Mouse (Mus musculus): Measurements from ENCODE around the gene Tff2. TPM values are rescaled to one million over a fixed set of nuclear protein-coding genes. Genes with fewer than 3 reads are reported as not detected.

Tff2 gene
- not detected in 2 replicates for polyA plus RNA-seq (2016; fragmentation: Nextera tagmentation; extraction: Ambion mirVana)

- Histone ChIP-seq H3K9ac (replicated peaks) (no peak within 1 kb of the TSS), H3K27ac (no peak within 1 kb of the TSS), H3K36me3 (no peaks in the 10 kb centered on the region), H3K4me2 (no peak within 1 kb of the TSS), H3K4me1 (replicated peaks) (no peaks in the 10 kb centered on the region), H3K9me3 (0 out of 2 replicates have a peak, but pooled peaks cover 5% of the 10 kb centered on the region), H3K4me3 (replicated peaks) (no peak within 1 kb of the TSS), H3K27me3 (peaks cover 8% of the 10 kb centered on the region; the same call in 1 of the 2 replicates)
- no peak for ATAC-seq (ENCODE audit: insufficient number of reproducible peaks, insufficient read depth, low FRiP score, low TSS enrichment, low read depth)
- WGBS, result 68% methylated on average over 15 of the region's 15 CpGs
These were observed at the start of gene Tff2 for GRCm38 (mm10) chr17:31144040-31145037. Gene Tff2, minus strand, starts transcription at chr17:31144282.

DNA sequence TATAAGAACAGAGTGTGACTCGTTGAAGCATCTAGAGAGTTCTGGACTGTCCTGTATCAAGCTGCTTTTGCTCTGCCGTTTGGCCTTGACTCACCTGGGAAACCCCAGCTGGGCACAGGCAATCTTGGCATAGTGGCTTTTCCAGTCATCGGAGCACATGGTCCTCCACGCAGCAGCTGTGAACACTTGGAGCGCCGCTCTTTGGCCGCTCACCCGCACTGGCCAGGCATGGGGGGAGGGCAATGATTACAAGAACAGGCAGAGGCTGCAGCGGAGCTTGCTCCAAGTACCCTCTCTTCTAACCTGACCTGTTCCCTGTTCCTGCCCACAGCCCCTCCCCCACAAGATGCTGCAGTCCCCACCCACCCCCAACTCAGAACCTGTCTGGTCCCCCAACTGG is 49.3 kb upstream of the Tff2 start:
- H3K4me1 ChIP-seq (replicated peaks), result no peaks in the 10 kb centered on the region
- no peak overlapping the region for H3K4me2 ChIP-seq
- no peak overlapping the region for H3K9ac ChIP-seq (replicated peaks)
- WGBS, result 75% methylated on average over 9 of the region's 9 CpGs
- no peak overlapping the region for H3K27ac ChIP-seq
- H3K9me3 ChIP-seq, result no peaks in the 10 kb centered on the region
- ATAC-seq (ENCODE audit: insufficient number of reproducible peaks, insufficient read depth, low FRiP score, low TSS enrichment, low read depth), result no peak
- 0 out of 2 replicates have a peak, but pooled peaks cover 10% of the 10 kb centered on the region for H3K27me3 ChIP-seq
- H3K4me3 ChIP-seq (replicated peaks), result no peak overlapping the region
- H3K36me3 ChIP-seq, result no peaks in the 10 kb centered on the region

- 50% methylated on average over 2 of the region's 2 CpGs for WGBS
- Histone ChIP-seq H3K4me1 (replicated peaks) (no peaks in the 10 kb centered on the region), H3K27me3 (0 out of 2 replicates have a peak, but pooled peaks cover 10% of the 10 kb centered on the region), H3K36me3 (no peaks in the 10 kb centered on the region), H3K27ac (no peak overlapping the region), H3K4me3 (replicated peaks) (no peak overlapping the region), H3K4me2 (no peak overlapping the region), H3K9me3 (no peaks in the 10 kb centered on the region), H3K9ac (replicated peaks) (no peak overlapping the region)
- ATAC-seq (ENCODE audit: insufficient number of reproducible peaks, insufficient read depth, low FRiP score, low TSS enrichment, low read depth), result no peak
These were observed 48.6 kb upstream of the Tff2 start for GRCm38 (mm10) chr17:31192663-31193062.

GRCm38 (mm10) chr17:31191825-31192224 is 47.7 kb upstream of the Tff2 start:
- no peak overlapping the region for H3K4me2 ChIP-seq
- H3K4me1 ChIP-seq (replicated peaks), result no peaks in the 10 kb centered on the region
- no peak overlapping the region for H3K4me3 ChIP-seq (replicated peaks)
- WGBS, result 67% methylated on average over 8 of the region's 8 CpGs
- no peak for ATAC-seq (ENCODE audit: insufficient number of reproducible peaks, insufficient read depth, low FRiP score, low TSS enrichment, low read depth)
- no peak overlapping the region for H3K27ac ChIP-seq
- 0 out of 2 replicates have a peak, but pooled peaks cover 10% of the 10 kb centered on the region for H3K27me3 ChIP-seq
- H3K9ac ChIP-seq (replicated peaks), result no peak overlapping the region
- H3K9me3 ChIP-seq, result no peaks in the 10 kb centered on the region
- H3K36me3 ChIP-seq, result no peaks in the 10 kb centered on the region

DNA sequence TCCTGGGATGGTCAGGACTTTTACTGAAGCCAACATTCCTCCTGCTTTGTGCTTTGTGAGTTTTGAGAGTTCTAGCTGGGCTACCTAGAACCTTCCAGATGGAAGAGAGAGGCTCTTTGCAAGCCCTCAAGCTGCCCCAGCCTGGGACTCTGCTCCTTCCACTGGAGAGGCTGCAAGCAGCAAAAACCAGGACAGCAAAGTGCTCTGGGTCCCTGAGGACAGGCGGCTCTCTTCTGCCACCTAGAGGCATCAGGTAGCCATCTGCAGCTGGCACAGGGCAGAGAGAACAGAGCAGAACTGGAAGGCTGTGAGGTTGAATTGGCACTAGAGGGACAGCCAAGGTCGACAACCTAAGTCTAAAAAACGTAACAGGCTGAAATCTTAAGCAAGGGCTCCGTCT is 43.3 kb upstream of the Tff2 start:
- Histone ChIP-seq H3K4me3 (replicated peaks) (no peak overlapping the region), H3K36me3 (no peaks in the 10 kb centered on the region), H3K4me1 (replicated peaks) (no peaks in the 10 kb centered on the region), H3K27ac (no peak overlapping the region), H3K9me3 (no peaks in the 10 kb centered on the region), H3K27me3 (0 out of 2 replicates have a peak, but pooled peaks cover 13% of the 10 kb centered on the region), H3K9ac (replicated peaks) (no peak overlapping the region), H3K4me2 (no peak overlapping the region)
- WGBS, result 20% methylated on average over 4 of the region's 4 CpGs
- no peak for ATAC-seq (ENCODE audit: insufficient number of reproducible peaks, insufficient read depth, low FRiP score, low TSS enrichment, low read depth)

DNA sequence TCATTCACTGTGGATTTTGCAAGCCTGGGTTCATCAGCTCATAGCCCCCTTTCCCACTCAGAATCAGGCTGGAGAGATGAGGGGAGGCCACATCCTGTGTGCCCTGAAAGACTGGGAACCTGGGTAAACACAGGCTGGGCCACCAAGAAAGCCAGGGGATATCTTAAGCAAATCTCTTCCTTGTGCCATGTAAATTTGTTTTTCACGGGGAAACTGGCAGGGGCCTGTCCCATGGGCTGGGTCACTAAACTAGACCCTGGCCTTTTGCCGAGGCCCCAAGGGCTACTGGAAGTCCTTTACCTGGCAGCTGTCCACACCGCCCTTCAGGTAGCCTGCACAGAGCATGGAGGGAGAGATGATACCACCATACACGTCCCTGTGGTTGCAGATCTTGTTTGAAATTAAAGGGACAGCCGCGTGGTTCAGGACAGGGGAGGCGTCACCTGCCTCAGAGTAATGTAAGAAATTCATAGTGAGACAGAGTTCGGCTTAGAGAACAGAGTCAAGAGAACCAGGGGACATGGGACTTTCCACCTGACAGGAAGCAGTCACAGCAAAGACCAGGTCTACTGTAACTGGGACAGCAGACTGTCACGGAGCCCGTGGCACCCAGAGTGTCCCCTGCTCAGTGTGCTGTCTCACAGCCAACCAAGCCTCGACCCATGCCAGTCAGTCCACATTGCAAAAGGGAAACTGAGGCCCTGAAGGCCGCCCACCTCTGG is 40.3 kb upstream of the Tff2 start:
- H3K36me3 ChIP-seq, result no peaks in the 10 kb centered on the region
- H3K9me3 ChIP-seq, result no peaks in the 10 kb centered on the region
- WGBS, result 80% methylated on average over 12 of the region's 12 CpGs
- no peak overlapping the region for H3K9ac ChIP-seq (replicated peaks)
- ATAC-seq (ENCODE audit: insufficient number of reproducible peaks, insufficient read depth, low FRiP score, low TSS enrichment, low read depth), result no peak
- no peak overlapping the region for H3K4me2 ChIP-seq
- no peak overlapping the region for H3K27ac ChIP-seq
- H3K4me1 ChIP-seq (replicated peaks), result no peaks in the 10 kb centered on the region
- H3K27me3 ChIP-seq, result peaks cover 32% of the 10 kb centered on the region
- H3K4me3 ChIP-seq (replicated peaks), result no peak overlapping the region

GRCm38 (mm10) chr17:31183180-31183974 is 39.3 kb upstream of the Tff2 start:
- no peak overlapping the region for H3K9ac ChIP-seq (replicated peaks)
- H3K4me2 ChIP-seq, result no peak overlapping the region
- no peaks in the 10 kb centered on the region for H3K4me1 ChIP-seq (replicated peaks)
- no peak for ATAC-seq (ENCODE audit: insufficient number of reproducible peaks, insufficient read depth, low FRiP score, low TSS enrichment, low read depth)
- H3K4me3 ChIP-seq (replicated peaks), result no peak overlapping the region
- peaks cover 31% of the 10 kb centered on the region for H3K27me3 ChIP-seq
- H3K36me3 ChIP-seq, result no peaks in the 10 kb centered on the region
- H3K9me3 ChIP-seq, result no peaks in the 10 kb centered on the region
- WGBS, result 64% methylated on average over 12 of the region's 12 CpGs
- H3K27ac ChIP-seq, result no peak overlapping the region

DNA sequence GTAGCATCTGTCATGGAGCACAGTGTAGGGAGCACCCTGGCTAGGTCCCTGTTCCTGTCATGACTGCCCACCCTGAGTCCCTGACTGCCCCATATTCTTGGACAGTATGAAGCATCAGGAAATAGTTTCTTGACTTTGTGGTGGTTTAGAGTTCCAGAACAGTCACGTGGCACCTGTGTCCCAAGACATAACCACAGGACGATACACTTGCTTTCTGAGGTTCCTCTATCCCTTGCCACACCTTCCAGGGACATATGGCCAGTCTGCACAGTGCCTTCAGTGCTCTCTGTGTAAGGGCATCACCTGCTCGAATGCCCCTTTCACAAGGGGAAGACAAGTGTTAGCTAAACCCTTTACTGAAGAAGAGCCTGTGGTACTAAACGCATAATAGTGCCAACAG is 37.4 kb upstream of the Tff2 start:
- H3K4me3 ChIP-seq (replicated peaks), result no peak overlapping the region
- no peak for ATAC-seq (ENCODE audit: insufficient number of reproducible peaks, insufficient read depth, low FRiP score, low TSS enrichment, low read depth)
- H3K4me2 ChIP-seq, result no peak overlapping the region

DNA sequence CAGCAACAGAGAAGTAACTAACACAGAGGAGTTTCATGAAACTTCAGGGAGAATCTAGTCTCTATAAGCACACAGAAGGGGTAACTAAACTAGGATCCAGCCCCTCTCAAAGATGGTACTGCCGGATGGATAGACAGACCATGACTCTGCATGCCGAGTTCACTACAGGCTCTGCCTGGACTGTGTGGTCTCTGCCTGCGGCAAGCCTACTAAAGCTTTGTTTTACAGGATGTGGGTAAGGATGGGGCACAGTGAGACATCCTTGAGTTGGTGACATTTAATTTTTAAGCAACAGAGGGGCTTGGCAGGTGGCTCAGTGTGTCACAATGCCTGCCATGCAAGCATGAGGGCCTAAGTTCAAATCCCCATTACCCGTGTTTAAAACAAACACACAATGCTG is 32.2 kb upstream of the Tff2 start:
- Histone ChIP-seq H3K4me1 (replicated peaks) (no peaks in the 10 kb centered on the region), H3K27me3 (peaks cover 68% of the 10 kb centered on the region), H3K9me3 (no peaks in the 10 kb centered on the region), H3K4me3 (replicated peaks) (no peak overlapping the region), H3K27ac (no peak overlapping the region), H3K4me2 (no peak overlapping the region), H3K36me3 (no peaks in the 10 kb centered on the region), H3K9ac (replicated peaks) (no peak overlapping the region)
- WGBS, result 89% methylated on average over 4 of the region's 4 CpGs
- no peak for ATAC-seq (ENCODE audit: insufficient number of reproducible peaks, insufficient read depth, low FRiP score, low TSS enrichment, low read depth)

More for the DNA sequence above, 37.4 kb upstream of the Tff2 start:
- Histone ChIP-seq H3K4me1 (replicated peaks) (no peaks in the 10 kb centered on the region), H3K9ac (replicated peaks) (no peak overlapping the region), H3K36me3 (no peaks in the 10 kb centered on the region), H3K27ac (no peak overlapping the region), H3K27me3 (peaks cover 45% of the 10 kb centered on the region), H3K9me3 (no peaks in the 10 kb centered on the region)
- WGBS, result 84% methylated on average over 4 of the region's 4 CpGs

- Histone ChIP-seq H3K36me3 (no peaks in the 10 kb centered on the region), H3K4me3 (replicated peaks) (no peak overlapping the region), H3K27ac (no peak overlapping the region), H3K4me1 (replicated peaks) (no peaks in the 10 kb centered on the region), H3K9ac (replicated peaks) (no peak overlapping the region), H3K9me3 (no peaks in the 10 kb centered on the region), H3K4me2 (no peak overlapping the region), H3K27me3 (peaks cover 70% of the 10 kb centered on the region)
- 86% methylated on average over 5 of the region's 5 CpGs for WGBS
- no peak for ATAC-seq (ENCODE audit: insufficient number of reproducible peaks, insufficient read depth, low FRiP score, low TSS enrichment, low read depth)
These were observed 25.7 kb upstream of the Tff2 start for GRCm38 (mm10) chr17:31169796-31170195.

All from limb, embryonic 12.5 days (tissue).